Mouse (Mus musculus) limb, embryonic 10.5 days (tissue): ENCODE data around the gene Itga6. TPM values are rescaled to one million over a fixed set of nuclear protein-coding genes. Genes with fewer than 3 reads are reported as not detected.

Source experiments
- DNase-seq: peaks from one replicate; pipeline ENCODE4 v3.0.0-alpha.2; 2017; ENCODE audit warnings: low spot score
- H3K27ac ChIP-seq: fragments of 300-500 bp; sonication (generic); 2 replicates; pipeline ENCODE4 v1.5.1; 2016; ENCODE audit warnings: mild to moderate bottlenecking
- H3K27me3 ChIP-seq: fragments of 300-500 bp; sonication (generic); 2 replicates; pipeline ENCODE4 v1.6.1; 2016; ENCODE audit warnings: low read depth, mild to moderate bottlenecking; ENCODE audit not compliant: poor library complexity, severe bottlenecking
- H3K36me3 ChIP-seq: fragments of 300-500 bp; sonication (generic); 2 replicates; pipeline ENCODE4 v1.6.1; 2016; ENCODE audit warnings: mild to moderate bottlenecking, moderate library complexity
- H3K4me1 ChIP-seq: fragments of 300-500 bp; sonication (generic); 2 replicates; pipeline ENCODE4 v1.6.1; 2016
- H3K4me3 ChIP-seq: fragments of 300-500 bp; sonication (generic); 2 replicates; pipeline ENCODE4 v1.5.1; 2016; ENCODE audit warnings: mild to moderate bottlenecking, moderate library complexity
- H3K9me3 ChIP-seq: fragments of 300-500 bp; sonication (generic); replicated peaks from 2 replicates; pipeline ENCODE4 v1.6.1; 2016; ENCODE audit warnings: mild to moderate bottlenecking
- WGBS: fragments of 180-500 bp; shearing (Covaris S2); methylation state at CpG from one replicate; pipeline ENCODE4 v1.1.7; 2016; 5-methylcytosine and 5-hydroxymethylcytosine counted together
- polyA plus RNA-seq: library from polyadenylated mRNA; unstranded; fragments of >200 nt; fragmentation: Nextera tagmentation; extraction: Ambion mirVana; gene quantifications from 2 replicates; pipeline ENCODE4 v1.2.1, GENCODE M21; 2016

The Itga6 gene
- polyA plus RNA-seq, 1 experiment from 2014 or later: 22.3 TPM

GRCm38 (mm10) chr2:71742557-71742956 lies 2.9 kb upstream of the Itga6 start:
- peaks cover 47% of the 10 kb centered on the region for H3K4me1 ChIP-seq
- no peaks in the 10 kb centered on the region for H3K27me3 ChIP-seq

GRCm38 (mm10) chr2:71743377-71743776 lies 2.0 kb upstream of the Itga6 start:
- Histone ChIP-seq H3K36me3 (no peaks in the 10 kb centered on the region), H3K4me1 (peaks cover 47% of the 10 kb centered on the region), H3K27ac (no peak overlapping the region), H3K9me3 (no peaks in the 10 kb centered on the region), H3K4me3 (no peak overlapping the region), H3K27me3 (no peaks in the 10 kb centered on the region)
- no peak for DNase-seq
- 44% methylated on average over 7 of the region's 7 CpGs for WGBS

More at GRCm38 (mm10) chr2:71742557-71742956, 2.9 kb upstream of the Itga6 start:
- no peak for DNase-seq
- Histone ChIP-seq H3K27ac (no peak overlapping the region), H3K36me3 (no peaks in the 10 kb centered on the region), H3K9me3 (no peaks in the 10 kb centered on the region), H3K4me3 (no peak overlapping the region)
- WGBS: 86% methylated on average over 4 of the region's 4 CpGs

- Histone ChIP-seq H3K4me3 (no peak overlapping the region), H3K4me1 (peaks cover 48% of the 10 kb centered on the region), H3K27ac (peak overlapping the region; percentile 69), H3K27me3 (no peaks in the 10 kb centered on the region), H3K9me3 (no peaks in the 10 kb centered on the region), H3K36me3 (no peaks in the 10 kb centered on the region)
- 41% methylated on average over 9 of the region's 9 CpGs for WGBS
- no peak for DNase-seq
Observed at GRCm38 (mm10) chr2:71744320-71744719, 1.1 kb upstream of the Itga6 start.

GRCm38 (mm10) chr2:71744861-71745507 lies 432 bp upstream of the Itga6 start:
- Histone ChIP-seq H3K9me3 (no peaks in the 10 kb centered on the region), H3K36me3 (no peaks in the 10 kb centered on the region), H3K27me3 (no peaks in the 10 kb centered on the region), H3K27ac (peak overlapping the region; percentile 69), H3K4me1 (peaks cover 48% of the 10 kb centered on the region), H3K4me3 (no peak overlapping the region)
- WGBS: 16% methylated on average over 11 of the region's 11 CpGs
- DNase-seq: peak; percentile 55

- Histone ChIP-seq H3K27ac (no peak overlapping the region), H3K27me3 (no peaks in the 10 kb centered on the region)
Observed at GRCm38 (mm10) chr2:71748451-71748850, 3.0 kb downstream of the Itga6 start.

GRCm38 (mm10) chr2:71749367-71750086 lies 4.1 kb downstream of the Itga6 start:
- H3K27me3 ChIP-seq: no peaks in the 10 kb centered on the region
- 49% methylated on average over 13 of the region's 13 CpGs for whole genome bisulfite sequencing
- H3K27ac ChIP-seq: no peak overlapping the region
- H3K4me1 ChIP-seq: peaks cover 43% of the 10 kb centered on the region
- no peak for DNase-seq
- H3K4me3 ChIP-seq: no peak overlapping the region
- no peaks in the 10 kb centered on the region for H3K9me3 ChIP-seq
- no peaks in the 10 kb centered on the region for H3K36me3 ChIP-seq

More at GRCm38 (mm10) chr2:71748451-71748850, 3.0 kb downstream of the Itga6 start:
- Histone ChIP-seq H3K4me1 (peaks cover 52% of the 10 kb centered on the region), H3K4me3 (no peak overlapping the region), H3K36me3 (no peaks in the 10 kb centered on the region), H3K9me3 (no peaks in the 10 kb centered on the region)
- no peak for DNase-seq
- 87% methylated on average over 5 of the region's 5 CpGs for WGBS

GRCm38 (mm10) chr2:71750087-71750453 lies 4.7 kb downstream of the Itga6 start:
- Histone ChIP-seq H3K4me3 (no peak overlapping the region), H3K4me1 (peaks cover 38% of the 10 kb centered on the region), H3K27me3 (no peaks in the 10 kb centered on the region), H3K27ac (no peak overlapping the region), H3K36me3 (no peaks in the 10 kb centered on the region), H3K9me3 (no peaks in the 10 kb centered on the region)
- DNase-seq: no peak
- 61% methylated on average over 10 of the region's 10 CpGs for WGBS

- WGBS: 73% methylated on average over 8 of the region's 8 CpGs
- peaks cover 25% of the 10 kb centered on the region for H3K4me1 ChIP-seq
- no peaks in the 10 kb centered on the region for H3K9me3 ChIP-seq
- no peaks in the 10 kb centered on the region for H3K36me3 ChIP-seq
- no peak overlapping the region for H3K27ac ChIP-seq
- H3K27me3 ChIP-seq: no peaks in the 10 kb centered on the region
- DNase-seq: no peak
- no peak overlapping the region for H3K4me3 ChIP-seq
Observed at GRCm38 (mm10) chr2:71751336-71751735, 5.9 kb downstream of the Itga6 start.

GRCm38 (mm10) chr2:71751863-71752262 lies 6.4 kb downstream of the Itga6 start:
- Histone ChIP-seq H3K27me3 (no peaks in the 10 kb centered on the region), H3K4me3 (no peak overlapping the region), H3K4me1 (peaks cover 21% of the 10 kb centered on the region), H3K9me3 (no peaks in the 10 kb centered on the region), H3K27ac (no peak overlapping the region), H3K36me3 (no peaks in the 10 kb centered on the region)
- DNase-seq: no peak
- 71% methylated on average over 2 of the region's 2 CpGs for WGBS

GRCm38 (mm10) chr2:71752383-71752782 lies 7.0 kb downstream of the Itga6 start:
- peaks cover 17% of the 10 kb centered on the region for H3K4me1 ChIP-seq
- no peaks in the 10 kb centered on the region for H3K36me3 ChIP-seq
- no peaks in the 10 kb centered on the region for H3K27me3 ChIP-seq
- 86% methylated on average over 2 of the region's 2 CpGs for WGBS
- DNase-seq: no peak
- H3K27ac ChIP-seq: no peak overlapping the region
- no peak overlapping the region for H3K4me3 ChIP-seq
- H3K9me3 ChIP-seq: no peaks in the 10 kb centered on the region

GRCm38 (mm10) chr2:71753161-71753560 lies 7.7 kb downstream of the Itga6 start:
- Histone ChIP-seq H3K9me3 (no peaks in the 10 kb centered on the region), H3K27me3 (peaks cover 1% of the 10 kb centered on the region; the same call in 1 of the 2 replicates), H3K4me3 (no peak overlapping the region), H3K4me1 (peaks cover 16% of the 10 kb centered on the region), H3K27ac (no peak overlapping the region), H3K36me3 (no peaks in the 10 kb centered on the region)
- no peak for DNase-seq
- 91% methylated on average over 4 of the region's 4 CpGs for WGBS

GRCm38 (mm10) chr2:71755748-71756147 lies 10.3 kb downstream of the Itga6 start:
- Histone ChIP-seq H3K4me3 (no peak overlapping the region), H3K9me3 (no peaks in the 10 kb centered on the region), H3K4me1 (peaks cover 25% of the 10 kb centered on the region), H3K27me3 (peaks cover 8% of the 10 kb centered on the region; the same call in 1 of the 2 replicates), H3K27ac (no peak overlapping the region), H3K36me3 (no peaks in the 10 kb centered on the region)
- no peak for DNase-seq
- WGBS: 91% methylated on average over 4 of the region's 4 CpGs

- Histone ChIP-seq H3K27me3 (peaks cover 8% of the 10 kb centered on the region; the same call in 1 of the 2 replicates), H3K4me3 (no peak overlapping the region), H3K27ac (no peak overlapping the region), H3K4me1 (peaks cover 17% of the 10 kb centered on the region), H3K9me3 (no peaks in the 10 kb centered on the region), H3K36me3 (no peaks in the 10 kb centered on the region)
- DNase-seq: no peak
- WGBS: 80% methylated on average over 5 of the region's 5 CpGs
Observed at GRCm38 (mm10) chr2:71757098-71757497, 11.7 kb downstream of the Itga6 start.
